Mouse (Mus musculus) olfactory bulb, adult 2 months (tissue): Measurements from ENCODE around the gene Gpr62. TPM values are rescaled to one million over a fixed set of nuclear protein-coding genes. Genes with fewer than 3 reads are reported as not detected.

ENCODE experiments used
- H3K27ac ChIP-seq: fragments of 200-500 bp; 2 replicates; pipeline ENCODE4 v1.5.1; 2012; ENCODE audit warnings: low read depth, low read length; ENCODE audit not compliant: insufficient read depth
- H3K4me1 ChIP-seq: fragments of 200-500 bp; 2 replicates; pipeline ENCODE4 v1.6.1; 2012; ENCODE audit warnings: low read length; ENCODE audit not compliant: control insufficient read depth, insufficient read depth
- H3K4me3 ChIP-seq: fragments of 200-500 bp; 2 replicates; pipeline ENCODE4 v1.5.1; 2012; ENCODE audit warnings: mild to moderate bottlenecking, low read depth, low read length, moderate library complexity; ENCODE audit not compliant: insufficient read depth
- CTCF ChIP-seq: fragments of 200-500 bp; IDR thresholded peaks from 2 replicates; pipeline ENCODE4 v1.5.1; 2012; ENCODE audit warnings: low read depth, mild to moderate bottlenecking, low read length, moderate library complexity; ENCODE audit not compliant: insufficient read depth
- POLR2A ChIP-seq: fragments of 200-500 bp; IDR thresholded peaks from 2 replicates; pipeline ENCODE4 v1.6.1; 2012; ENCODE audit warnings: mild to moderate bottlenecking, low read depth, low read length, moderate library complexity; ENCODE audit not compliant: insufficient read depth
- WGBS: fragments of 180-500 bp; shearing (Covaris S2); methylation state at CpG from one replicate; pipeline ENCODE4 v1.1.7; 2018; 5-methylcytosine and 5-hydroxymethylcytosine counted together
- polyA plus RNA-seq: library from polyadenylated mRNA; stranded (reverse); fragments of >200 nt; gene quantifications from 2 replicates; pipeline ENCODE4 v1.2.4, GENCODE M21; 2012; ENCODE audit warnings: low replicate concordance; ENCODE audit not compliant: missing spikeins, insufficient read depth, insufficient read length

Gpr62 gene
- polyA plus RNA-seq, 1 experiment: not detected

- Histone ChIP-seq H3K4me1 (peaks cover 43% of the 10 kb centered on the region), H3K4me3 (no peak overlapping the region), H3K27ac (no peak overlapping the region)
- WGBS: 21% methylated on average over 16 of the region's 16 CpGs
- TF ChIP-seq CTCF (no peak), POLR2A (no peak)
These were observed 10.5 kb upstream of the Gpr62 start for GRCm38 (mm10) chr9:106476002-106476923.

GRCm38 (mm10) chr9:106475663-106476001, 9.9 kb upstream of the Gpr62 start, which contains the start of gene Rrp9:
TSS of gene Rrp9 (plus strand) at chr9:106475963.
- TF ChIP-seq CTCF (no peak), POLR2A (no peak)
- H3K27ac ChIP-seq: no peak within 1 kb of the TSS
- 86% methylated on average over 10 of the region's 10 CpGs for WGBS
- H3K4me1 ChIP-seq: peaks cover 46% of the 10 kb centered on the region
- H3K4me3 ChIP-seq: no peak within 1 kb of the TSS

- H3K27ac ChIP-seq: no peak overlapping the region
- WGBS: 67% methylated on average over 7 of the region's 7 CpGs
- no peak overlapping the region for H3K4me3 ChIP-seq
- peaks cover 46% of the 10 kb centered on the region for H3K4me1 ChIP-seq
- TF ChIP-seq POLR2A: no peak
- no peak for TF ChIP-seq CTCF
These were observed 9.3 kb upstream of the Gpr62 start for GRCm38 (mm10) chr9:106475046-106475445.

DNA sequence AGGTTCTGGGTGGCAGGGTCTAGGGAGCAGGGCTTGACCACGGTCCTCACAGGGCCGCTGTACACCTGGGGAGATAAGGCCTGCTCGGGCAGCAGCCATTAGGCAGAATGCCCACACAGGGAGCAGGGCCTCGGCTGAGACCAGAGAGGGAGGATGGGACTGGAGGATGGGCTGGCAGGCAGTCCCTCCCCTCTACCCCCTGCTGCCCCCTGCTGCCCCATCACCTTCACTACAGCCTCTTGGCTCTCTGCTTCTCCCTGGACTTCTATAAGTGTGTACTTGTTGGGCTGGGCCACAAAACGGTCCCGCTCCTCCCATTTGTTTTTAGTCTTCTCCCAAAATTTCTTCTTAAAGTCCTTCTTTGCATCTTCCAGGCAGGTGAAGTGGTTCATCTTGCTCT, 8.7 kb upstream of the Gpr62 start:
- peaks cover 46% of the 10 kb centered on the region for H3K4me1 ChIP-seq
- WGBS: 11% methylated on average over 6 of the region's 6 CpGs
- no peak overlapping the region for H3K27ac ChIP-seq
- TF ChIP-seq POLR2A: no peak
- TF ChIP-seq CTCF: peak; percentile 45; the same call in 1 of the 2 replicates
- H3K4me3 ChIP-seq: no peak overlapping the region

- H3K27ac ChIP-seq: no peak overlapping the region
- TF ChIP-seq CTCF (no peak), POLR2A (no peak)
- no peak overlapping the region for H3K4me3 ChIP-seq
- 77% methylated on average over 5 of the region's 5 CpGs for WGBS
- H3K4me1 ChIP-seq: peaks cover 46% of the 10 kb centered on the region
These were observed 8.0 kb upstream of the Gpr62 start for GRCm38 (mm10) chr9:106473753-106474105.

DNA sequence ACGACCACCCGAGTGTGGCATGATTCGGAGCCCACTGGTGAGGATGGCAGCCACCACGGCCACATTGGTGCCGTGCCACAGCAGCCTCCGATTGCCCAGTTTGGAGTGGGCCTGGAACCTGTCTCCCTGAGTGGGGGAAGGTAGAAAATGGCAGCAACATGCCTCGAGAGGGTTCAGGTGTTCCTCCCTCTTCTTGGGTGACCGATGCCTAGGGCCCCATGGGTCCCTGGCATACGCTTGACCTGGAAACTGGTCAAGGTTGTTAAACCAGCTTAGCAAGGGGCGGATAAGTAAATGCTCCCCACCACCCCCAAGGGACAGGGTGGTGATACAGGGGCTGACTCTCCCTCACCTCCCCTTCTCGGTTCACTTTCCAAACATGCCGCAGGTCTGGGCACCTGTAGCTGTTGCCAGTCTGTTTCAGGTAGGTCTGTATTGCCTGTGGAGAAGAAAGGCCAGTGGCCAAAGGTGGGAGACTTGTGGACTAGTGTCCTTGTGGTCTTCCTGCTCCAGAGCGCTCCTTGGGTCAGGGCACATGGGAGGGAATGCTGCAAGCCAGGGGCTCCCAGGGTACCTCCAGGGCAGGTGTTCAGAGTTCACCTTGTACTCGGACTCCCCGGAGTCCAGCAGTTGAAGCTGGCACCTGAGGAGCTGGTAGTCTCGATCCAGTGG, 7.5 kb upstream of the Gpr62 start:
- Histone ChIP-seq H3K4me3 (no peak overlapping the region), H3K4me1 (peaks cover 45% of the 10 kb centered on the region), H3K27ac (no peak overlapping the region)
- TF ChIP-seq POLR2A: no peak
- 93% methylated on average over 16 of the region's 16 CpGs for WGBS

DNA sequence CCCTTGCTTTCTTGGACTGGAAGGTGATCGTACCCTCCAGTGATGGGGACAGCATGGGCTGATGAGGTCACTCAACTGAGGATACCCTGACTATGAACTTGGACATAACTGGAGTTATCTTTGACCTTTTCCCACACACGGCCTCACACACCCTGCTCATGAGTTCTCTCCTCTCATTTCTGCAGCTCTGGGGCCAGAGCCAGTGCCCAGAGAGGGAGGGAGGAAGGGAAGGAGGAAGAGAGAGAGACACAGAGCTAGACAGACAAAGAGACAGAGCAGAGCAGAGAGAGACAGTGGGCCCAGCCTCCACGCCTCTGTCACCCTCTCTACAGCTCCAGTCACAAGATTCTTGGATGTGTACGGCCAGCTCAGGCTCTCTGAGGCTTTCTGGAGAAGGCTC, 6.6 kb upstream of the Gpr62 start:
- Histone ChIP-seq H3K27ac (no peak overlapping the region), H3K4me3 (no peak overlapping the region), H3K4me1 (peaks cover 42% of the 10 kb centered on the region)
- WGBS: 75% methylated on average over 4 of the region's 4 CpGs
- no peak for TF ChIP-seq CTCF
- TF ChIP-seq POLR2A: no peak

- H3K4me1 ChIP-seq: peaks cover 42% of the 10 kb centered on the region
- 27% methylated on average over 5 of the region's 5 CpGs for WGBS
- H3K4me3 ChIP-seq: no peak overlapping the region
- peak overlapping the region; percentile 10; the same call in 1 of the 2 replicates for H3K27ac ChIP-seq
- TF ChIP-seq POLR2A: no peak
- TF ChIP-seq CTCF: no peak
These were observed 6.2 kb upstream of the Gpr62 start for GRCm38 (mm10) chr9:106471892-106472291.
